ENCODE assay signal across 8 mouse cellular contexts in the genomic region with DNA sequence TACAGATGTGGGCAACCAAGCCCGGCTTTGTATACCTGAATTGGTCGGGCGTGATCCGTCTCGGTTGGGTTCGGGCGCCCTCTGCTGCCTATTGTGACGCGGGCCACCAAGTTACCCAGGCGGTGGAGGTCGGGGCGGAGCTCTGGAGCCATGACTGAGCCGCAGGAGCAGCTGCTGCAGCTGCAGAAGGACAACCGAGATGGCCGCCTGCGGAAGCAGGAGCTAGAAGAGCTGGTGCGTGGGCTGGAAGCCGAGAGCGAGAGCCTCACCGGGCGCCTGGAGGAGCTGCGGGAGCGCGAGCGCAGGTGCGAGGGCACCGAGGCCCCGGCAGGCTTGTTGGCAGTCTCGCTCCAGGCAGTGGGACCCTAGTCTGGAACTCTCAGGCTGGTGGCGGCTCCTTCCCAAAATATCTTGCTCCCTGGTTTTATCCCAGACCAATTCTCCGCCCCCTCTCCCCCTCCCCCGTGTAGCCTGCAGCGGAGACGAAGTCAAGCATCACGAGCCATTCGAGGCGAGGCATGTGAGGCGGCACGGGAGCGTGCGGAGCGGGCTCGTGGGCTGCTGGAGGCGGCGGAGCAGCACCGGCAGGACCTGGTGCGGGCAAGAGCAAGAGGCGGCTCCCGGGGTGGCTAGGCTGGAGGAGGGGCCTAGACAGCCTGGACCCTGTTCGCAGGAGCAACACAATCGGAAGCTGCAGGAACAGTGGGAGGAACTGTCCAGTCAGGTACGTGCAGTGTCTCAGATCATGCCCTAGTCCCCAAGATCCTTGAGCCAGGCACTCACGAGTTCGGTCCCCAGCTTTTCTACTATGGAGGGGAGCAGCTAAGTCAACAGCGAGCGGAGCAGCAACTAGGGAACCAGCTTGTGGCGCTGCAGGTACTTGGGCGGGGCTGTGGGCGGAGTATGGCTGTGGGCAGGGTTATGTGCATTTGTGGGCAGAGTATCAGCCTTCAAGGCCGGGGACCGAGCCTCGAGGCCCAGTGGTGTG. TPM values are rescaled to one million over a fixed set of nuclear protein-coding genes. Genes with fewer than 3 reads are reported as not detected.
DNase-seq lines count a peak whose midpoint lies in the region; ATAC-seq lines count a peak whose summit lies in the region.

No protein-coding gene starts in this region.

- peak overlapping the region; percentile 75 for H3K27ac ChIP-seq in hindbrain, embryonic 12.5 days

- no peaks in the 10 kb centered on the region for H3K9me3 ChIP-seq in hindbrain, embryonic 12.5 days (replicated peaks)

- peak overlapping the region; percentile 59 for H3K9ac ChIP-seq in hindbrain, embryonic 12.5 days

- H3K36me3 ChIP-seq in hindbrain, embryonic 12.5 days, result peaks cover 24% of the 10 kb centered on the region

- H3K4me1 ChIP-seq in hindbrain, embryonic 12.5 days, result peaks cover 22% of the 10 kb centered on the region

- H3K4me3 ChIP-seq in hindbrain, embryonic 12.5 days, result peak overlapping the region; percentile 49

- peaks cover 37% of the 10 kb centered on the region for H3K27me3 ChIP-seq in hindbrain, embryonic 12.5 days

- ATAC-seq in hindbrain, embryonic 12.5 days (ENCODE audit: low FRiP score), result peak; percentile 89

- H3K4me2 ChIP-seq in hindbrain, embryonic 12.5 days (replicated peaks), result peak overlapping the region; percentile 84

- peak; percentile 90 for DNase-seq in Muller cell, postnatal 12 days (ENCODE audit: inconsistent ontology term)
- peak; percentile 86 for DNase-seq in cerebellum, adult 9-11 months
- peak; percentile 86 to 92 for DNase-seq in frontal cortex, postnatal 10 days (ENCODE audit: low spot score in 2 of 2)
- peak; percentile 91 to 92 for DNase-seq in layer of hippocampus, postnatal 14 days (ENCODE audit: low spot score in 2 of 2)
- DNase-seq in lung, postnatal 14 days, result peak; percentile 96
- DNase-seq in retina, adult 2 months (ENCODE audit: low read depth, low spot score), result peak; percentile 71
- DNase-seq in thymus, postnatal 36 days, result peak; percentile 96 to 97

- WGBS in hindbrain, embryonic 12.5 days, result under 1% methylated on average over 62 of the region's 62 CpGs

RNA-seq across cellular contexts. Expression of gene Tmem191c, which starts 0.6 kb away (rescaled TPM):
- 19.6 and 23.0 TPM in 2 replicates for polyA plus RNA-seq in hindbrain, embryonic 12.5 days (2016; fragmentation: Nextera tagmentation; extraction: Ambion mirVana)
- 100 to 1,000 TPM in 1 of 2 experiments, 10 to 100 TPM in 1; 86.7 to 100 TPM for total RNA-seq in layer of hippocampus, postnatal 14 days (2021)

RNA-seq across cellular contexts. Expression of gene Hic2, which starts 43.1 kb away (rescaled TPM):
- 12.3 and 13.8 TPM in 2 replicates for polyA plus RNA-seq in hindbrain, embryonic 12.5 days (2016; fragmentation: Nextera tagmentation; extraction: Ambion mirVana)
- total RNA-seq in layer of hippocampus, postnatal 14 days (2021), result 1 to 10 TPM; 4.3 to 4.4 TPM

RNA-seq across cellular contexts. Expression of gene Serpind1, which starts 54.7 kb away (rescaled TPM):
- 0.33 and 0.43 TPM in 2 replicates for polyA plus RNA-seq in hindbrain, embryonic 12.5 days (2016; fragmentation: Nextera tagmentation; extraction: Ambion mirVana)
- under 1 TPM; 0.60 to 0.92 TPM for total RNA-seq in layer of hippocampus, postnatal 14 days (2021)

Comparison
In these comparisons a context has a peak if more than half of its experiments do, and no peak if none do; other contexts are left out.
1. Peak in every context shown above with its lines: DNase-seq, ATAC-seq, H3K4me3 ChIP-seq and H3K27ac ChIP-seq.